Mouse (Mus musculus) retina, embryonic 14.5 days (tissue): ENCODE data around the gene Olfr1177-ps.

ENCODE experiments used
- DNase-seq: peaks from one replicate; pipeline ENCODE4 v3.0.0-alpha.2; 2015; ENCODE audit warnings: low spot score

The Olfr1177-ps gene

GRCm38 (mm10) chr2:88346392-88346791, at the start of gene Olfr1177-ps:
Olfr1177-ps (minus strand) TSS chr2:88346492.
- DNase-seq: no peak

GRCm38 (mm10) chr2:88386762-88387161, 40.5 kb upstream of the Olfr1177-ps start, which contains the start of gene Olfr1178:
Olfr1178 (plus strand) TSS chr2:88387062.
- DNase-seq: no peak

DNA sequence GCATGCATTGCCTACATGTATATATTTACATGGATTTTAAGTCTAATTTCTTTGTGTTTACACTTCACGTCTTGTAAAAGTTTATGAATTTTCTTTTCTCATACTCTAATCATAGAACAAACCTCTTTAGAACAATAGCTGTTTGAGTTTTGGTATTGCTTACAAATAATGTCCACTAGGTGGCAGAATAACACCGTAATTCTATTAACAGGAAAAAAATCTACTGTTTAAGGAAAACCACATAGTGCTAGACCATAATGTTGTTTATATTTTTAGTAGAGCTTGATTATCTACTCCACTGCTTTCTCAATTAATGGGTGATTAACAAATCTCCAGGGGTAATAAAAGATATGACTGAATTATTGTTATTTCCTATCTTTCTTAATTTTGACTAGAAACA, 10.0 kb upstream of the Olfr1177-ps start:
- peak; percentile 80 for DNase-seq

- DNase-seq: no peak
Observed at GRCm38 (mm10) chr2:88336421-88336820, 9.9 kb downstream of the Olfr1177-ps start, which contains the start of gene Olfr1176. Olfr1176 (plus strand) TSS chr2:88336721.

DNA sequence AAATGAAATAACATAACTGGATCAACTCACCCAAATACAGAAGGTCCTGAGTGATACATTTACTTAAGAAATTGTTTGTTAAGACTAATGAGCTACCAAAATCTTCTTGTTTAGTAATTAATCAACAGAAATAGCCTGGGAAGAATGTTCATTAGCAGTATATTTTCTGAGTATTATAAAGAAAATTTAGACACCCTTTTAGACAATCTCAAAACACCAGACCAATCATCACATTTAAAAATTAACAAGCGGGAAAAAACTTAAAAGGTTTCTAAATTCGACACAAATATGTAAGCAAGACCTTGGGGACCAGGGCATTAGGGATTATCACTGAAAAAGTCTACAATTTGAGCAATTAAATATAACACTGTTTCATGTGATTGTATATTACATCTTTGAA, 19.2 kb downstream of the Olfr1177-ps start, which contains the start of gene Olfr1175-ps:
Olfr1175-ps (minus strand) TSS at position 101 of the 400 bp plus-strand sequence.
- DNase-seq: no peak

DNA sequence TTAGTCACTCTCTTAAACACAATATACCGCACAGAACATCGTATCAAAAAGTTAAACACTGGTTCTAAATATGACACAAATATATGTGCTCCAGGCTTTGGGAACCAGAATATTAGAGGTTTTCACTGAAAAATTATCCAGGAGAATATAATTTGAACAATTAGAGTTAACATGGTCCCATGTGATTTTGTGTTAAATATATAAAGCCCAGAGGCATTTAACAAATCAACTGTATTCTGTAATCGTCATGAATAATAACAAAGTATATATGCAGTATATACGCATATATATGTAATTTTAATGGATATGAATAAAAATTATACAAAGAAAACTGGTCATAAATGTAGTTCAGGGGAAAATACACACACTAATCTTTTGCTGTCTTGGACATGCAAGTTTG, 31.3 kb downstream of the Olfr1177-ps start, which contains the start of gene Olfr1174-ps:
Olfr1174-ps (minus strand) TSS at position 101 of the 400 bp plus-strand sequence.
- no peak for DNase-seq
